Mouse (Mus musculus): ENCODE data around the gene Rpgrip1l.

GRCm38 (mm10) chr8:91347595-91347994 is 34.5 kb upstream of the Rpgrip1l start:
- no peak for TF ChIP-seq EP300 (IDR thresholded peaks at IDR 0.05; ENCODE audit: insufficient read depth, low read depth, low read length)
- no peak for TF ChIP-seq CTCF (IDR thresholded peaks at IDR 0.05; ENCODE audit: low read depth, low read length)
- no peak for TF ChIP-seq POLR2A (IDR thresholded peaks at IDR 0.05; ENCODE audit: insufficient read depth, low read length)

All from ES-Bruce4 (cell line).